Mouse (Mus musculus) embryonic facial prominence, embryonic 14.5 days (tissue): ENCODE data around the gene Fxyd6. TPM values are rescaled to one million over a fixed set of nuclear protein-coding genes. Genes with fewer than 3 reads are reported as not detected.

Experiments used
- ATAC-seq: fragments of 200-750 bp; cut with Nextera tagmentation; 2 replicates; pipeline ENCODE4 v1.8.0; 2017; ENCODE audit warnings: low read depth, moderate number of reproducible peaks, moderate TSS enrichment
- DNase-seq: peaks from one replicate; pipeline ENCODE4 v3.0.0-alpha.2; 2015; ENCODE audit warnings: low spot score
- H3K27ac ChIP-seq: fragments of 300-500 bp; sonication (generic); replicated peaks from 2 replicates; pipeline ENCODE4 v1.5.1; 2014; ENCODE audit warnings: low read depth, mild to moderate bottlenecking, low read length, moderate library complexity
- H3K27me3 ChIP-seq: fragments of 300-500 bp; sonication (generic); replicated peaks from 2 replicates; pipeline ENCODE4 v1.6.1; 2014; ENCODE audit warnings: low read length; ENCODE audit not compliant: control insufficient read depth, insufficient read depth
- H3K36me3 ChIP-seq: fragments of 300-500 bp; sonication (generic); 2 replicates; pipeline ENCODE4 v1.6.1; 2014; ENCODE audit warnings: low read length, mixed read lengths; ENCODE audit not compliant: control insufficient read depth, insufficient read depth
- H3K4me1 ChIP-seq: fragments of 300-500 bp; sonication (generic); 2 replicates; pipeline ENCODE4 v1.6.1; 2014; ENCODE audit warnings: antibody characterized with exemption, low read length; ENCODE audit not compliant: control insufficient read depth, insufficient read depth
- H3K4me2 ChIP-seq: fragments of 300-500 bp; sonication (generic); 2 replicates; pipeline ENCODE4 v1.6.1; 2014; ENCODE audit warnings: low read depth, mild to moderate bottlenecking, low read length, moderate library complexity, mixed read lengths
- H3K4me3 ChIP-seq: fragments of 300-500 bp; sonication (generic); 2 replicates; pipeline ENCODE4 v1.5.1; 2014; ENCODE audit warnings: low read depth, mild to moderate bottlenecking, low read length
- H3K9ac ChIP-seq: fragments of 300-500 bp; sonication (generic); 2 replicates; pipeline ENCODE4 v1.6.1; 2014; ENCODE audit warnings: low read depth, mild to moderate bottlenecking, low read length, moderate library complexity, mixed read lengths
- H3K9me3 ChIP-seq: fragments of 300-500 bp; sonication (generic); 2 replicates; pipeline ENCODE4 v1.6.1; 2016; ENCODE audit warnings: low read length; ENCODE audit not compliant: control insufficient read depth
- WGBS: fragments of 180-500 bp; shearing (Covaris S2); extraction: QIAGEN DNeasy Blood & Tissue Kit; methylation state at CpG from one replicate; pipeline ENCODE4 v1.1.7; 2014; 5-methylcytosine and 5-hydroxymethylcytosine counted together
- polyA plus RNA-seq: library from polyadenylated mRNA; unstranded; fragments of >200 nt; fragmentation: Nextera tagmentation; extraction: Ambion mirVana; gene quantifications from 2 replicates; pipeline ENCODE4 v1.2.1, GENCODE M21; 2014

Gene Fxyd6
- polyA plus RNA-seq, 1 experiment from 2014 or later = 56.9 TPM

- no peak overlapping the region for H3K9ac ChIP-seq
- H3K9me3 ChIP-seq = no peaks in the 10 kb centered on the region
- no peaks in the 10 kb centered on the region for H3K27me3 ChIP-seq
- H3K36me3 ChIP-seq = no peaks in the 10 kb centered on the region
- H3K27ac ChIP-seq = no peak overlapping the region
- H3K4me1 ChIP-seq = no peaks in the 10 kb centered on the region
- H3K4me2 ChIP-seq = no peak overlapping the region
- no peak for ATAC-seq
- WGBS = 70% methylated on average over 5 of the region's 5 CpGs
- H3K4me3 ChIP-seq = no peak overlapping the region
- DNase-seq = no peak
Observed at GRCm38 (mm10) chr9:45382336-45382735, 12.4 kb downstream of the Fxyd6 start.

DNA sequence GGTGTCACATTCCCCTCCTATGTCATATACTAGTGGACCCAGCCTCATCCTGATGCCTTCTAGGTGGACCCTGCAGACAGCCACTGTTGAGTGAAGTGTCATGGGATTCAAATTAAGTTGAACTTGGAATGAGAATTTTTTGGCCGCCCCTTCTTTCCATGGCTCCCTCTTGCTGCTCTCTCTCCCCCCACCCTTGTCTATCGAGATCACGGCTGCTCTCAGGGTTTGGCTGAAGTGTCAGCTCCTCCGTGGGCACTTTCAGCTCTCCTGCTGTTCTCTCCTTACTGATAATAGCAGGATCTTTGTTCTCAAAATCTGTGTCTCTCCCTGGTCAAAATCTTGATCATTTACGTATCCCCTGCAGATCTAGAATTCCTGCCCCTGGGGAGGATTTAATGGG, 12.8 kb downstream of the Fxyd6 start:
- no peak for DNase-seq
- Histone ChIP-seq H3K27ac (no peak overlapping the region), H3K4me3 (no peak overlapping the region), H3K4me2 (no peak overlapping the region), H3K27me3 (no peaks in the 10 kb centered on the region), H3K9ac (no peak overlapping the region), H3K36me3 (no peaks in the 10 kb centered on the region), H3K4me1 (no peaks in the 10 kb centered on the region), H3K9me3 (no peaks in the 10 kb centered on the region)
- no peak for ATAC-seq
- WGBS = 74% methylated on average over 5 of the region's 5 CpGs

GRCm38 (mm10) chr9:45383883-45384282, 13.9 kb downstream of the Fxyd6 start:
- H3K4me1 ChIP-seq = no peaks in the 10 kb centered on the region
- H3K4me2 ChIP-seq = no peak overlapping the region
- no peak overlapping the region for H3K9ac ChIP-seq
- H3K4me3 ChIP-seq = no peak overlapping the region
- WGBS = 89% methylated on average over 6 of the region's 6 CpGs
- no peaks in the 10 kb centered on the region for H3K27me3 ChIP-seq
- ATAC-seq (no peak), DNase-seq (no peak)
- H3K9me3 ChIP-seq = no peaks in the 10 kb centered on the region
- H3K36me3 ChIP-seq = no peaks in the 10 kb centered on the region
- no peak overlapping the region for H3K27ac ChIP-seq

DNA sequence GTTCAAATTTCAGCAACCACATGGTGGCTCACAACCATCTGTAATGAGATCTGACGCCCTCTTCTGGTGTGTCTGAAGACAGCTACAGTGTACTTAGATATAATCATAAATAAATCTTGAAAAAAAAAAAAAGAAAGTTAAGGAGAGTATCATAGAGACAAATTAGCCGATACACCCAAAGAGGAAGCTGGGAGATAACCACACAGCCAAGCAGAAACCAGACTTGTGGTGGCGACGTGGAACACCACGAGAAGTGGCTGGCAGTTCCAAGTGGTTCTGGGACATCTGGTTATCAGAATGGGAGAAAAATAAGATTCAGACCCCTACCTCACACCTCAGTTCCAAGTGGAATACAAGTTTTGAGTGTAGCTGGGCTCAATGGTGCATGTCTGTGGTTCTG, 16.7 kb downstream of the Fxyd6 start:
- ATAC-seq = no peak
- Histone ChIP-seq H3K9ac (no peak overlapping the region), H3K9me3 (no peaks in the 10 kb centered on the region), H3K4me2 (no peak overlapping the region), H3K27me3 (no peaks in the 10 kb centered on the region), H3K36me3 (no peaks in the 10 kb centered on the region), H3K27ac (no peak overlapping the region), H3K4me1 (no peaks in the 10 kb centered on the region), H3K4me3 (no peak overlapping the region)
- DNase-seq = no peak
- WGBS = 81% methylated on average over 5 of the region's 5 CpGs

- peak; percentile 76 for DNase-seq
- Histone ChIP-seq H3K4me2 (no peak overlapping the region), H3K4me1 (no peaks in the 10 kb centered on the region), H3K9ac (no peak overlapping the region), H3K4me3 (no peak overlapping the region), H3K27me3 (no peaks in the 10 kb centered on the region), H3K9me3 (no peaks in the 10 kb centered on the region), H3K27ac (no peak overlapping the region), H3K36me3 (peaks cover 11% of the 10 kb centered on the region)
- WGBS = 51% methylated on average over 12 of the region's 12 CpGs
- ATAC-seq = peak; percentile 87
Observed at GRCm38 (mm10) chr9:45388385-45388994, 18.5 kb downstream of the Fxyd6 start.

DNA sequence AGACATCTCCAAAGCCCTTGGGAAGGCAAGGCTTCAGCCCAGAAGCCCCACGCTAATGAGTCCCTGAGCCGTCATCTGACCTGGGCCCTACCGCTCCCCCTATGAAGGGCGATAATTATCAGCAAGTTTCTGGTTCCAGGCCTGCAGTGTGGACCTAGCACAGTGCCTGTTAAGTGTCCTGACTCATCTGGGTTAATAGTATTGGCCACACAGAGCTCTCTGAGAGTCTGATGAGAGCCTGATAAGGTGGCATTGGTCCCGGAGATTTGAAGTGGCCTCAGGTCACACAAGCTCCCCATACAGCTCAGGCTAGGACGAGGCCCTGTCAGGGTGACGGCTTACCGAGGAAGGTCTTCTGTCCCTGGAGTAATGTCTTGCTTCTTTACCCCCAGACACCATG, 19.6 kb downstream of the Fxyd6 start:
- H3K4me2 ChIP-seq = no peak overlapping the region
- H3K4me3 ChIP-seq = no peak overlapping the region
- ATAC-seq (no peak), DNase-seq (no peak)
- H3K9ac ChIP-seq = no peak overlapping the region
- WGBS = 86% methylated on average over 8 of the region's 8 CpGs
- H3K27me3 ChIP-seq = no peaks in the 10 kb centered on the region
- no peak overlapping the region for H3K27ac ChIP-seq
- no peaks in the 10 kb centered on the region for H3K4me1 ChIP-seq
- H3K36me3 ChIP-seq = peaks cover 15% of the 10 kb centered on the region
- no peaks in the 10 kb centered on the region for H3K9me3 ChIP-seq

DNA sequence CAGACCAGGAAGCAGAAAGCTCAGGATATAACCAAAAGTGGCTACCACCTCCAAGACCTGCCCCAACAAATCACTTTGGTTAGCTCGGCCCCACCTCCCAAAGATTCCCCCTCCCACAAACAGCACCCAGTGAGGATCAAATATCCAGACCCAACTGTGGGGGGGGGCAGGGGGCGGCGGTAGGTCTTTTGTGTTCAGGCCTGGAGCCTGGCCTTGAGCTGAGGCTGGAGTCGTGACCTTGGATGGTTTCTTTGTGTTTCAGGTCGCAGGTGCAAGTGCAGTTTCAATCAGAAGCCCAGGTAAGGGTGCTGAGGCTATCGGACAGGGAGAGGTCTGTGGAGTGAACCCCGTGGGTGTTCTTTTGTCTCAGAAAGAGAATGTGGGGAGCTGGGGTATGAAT, 21.3 kb downstream of the Fxyd6 start:
- Histone ChIP-seq H3K9me3 (no peaks in the 10 kb centered on the region), H3K4me1 (no peaks in the 10 kb centered on the region), H3K9ac (no peak overlapping the region), H3K4me3 (no peak overlapping the region), H3K4me2 (no peak overlapping the region), H3K36me3 (peaks cover 22% of the 10 kb centered on the region), H3K27ac (no peak overlapping the region), H3K27me3 (no peaks in the 10 kb centered on the region)
- DNase-seq (no peak), ATAC-seq (no peak)
- 76% methylated on average over 7 of the region's 7 CpGs for WGBS

- no peak overlapping the region for H3K9ac ChIP-seq
- no peaks in the 10 kb centered on the region for H3K4me1 ChIP-seq
- H3K4me2 ChIP-seq = no peak overlapping the region
- no peak overlapping the region for H3K4me3 ChIP-seq
- ATAC-seq (no peak), DNase-seq (no peak)
- no peak overlapping the region for H3K27ac ChIP-seq
- H3K9me3 ChIP-seq = no peaks in the 10 kb centered on the region
- 91% methylated on average over 6 of the region's 6 CpGs for WGBS
- no peaks in the 10 kb centered on the region for H3K27me3 ChIP-seq
- H3K36me3 ChIP-seq = peaks cover 22% of the 10 kb centered on the region
Observed at GRCm38 (mm10) chr9:45395218-45395617, 25.2 kb downstream of the Fxyd6 start.

- Histone ChIP-seq H3K27me3 (no peaks in the 10 kb centered on the region), H3K4me1 (no peaks in the 10 kb centered on the region), H3K4me2 (no peak overlapping the region), H3K36me3 (peaks cover 22% of the 10 kb centered on the region), H3K4me3 (no peak overlapping the region), H3K9ac (no peak overlapping the region), H3K27ac (no peak overlapping the region), H3K9me3 (no peaks in the 10 kb centered on the region)
- WGBS = 60% methylated on average over 3 of the region's 3 CpGs
- DNase-seq = no peak
- ATAC-seq = no peak
Observed at GRCm38 (mm10) chr9:45395796-45396195, 25.8 kb downstream of the Fxyd6 start.
